Mouse (Mus musculus) bone marrow macrophage, adult 2 months (primary cell): ENCODE data around the gene Ly6g6d.

Source experiments
- CTCF ChIP-seq: IDR thresholded peaks from 2 replicates; pipeline ENCODE4 v1.5.1; 2012; ENCODE audit warnings: low read depth, mild to moderate bottlenecking, low read length, moderate library complexity
- POLR2A ChIP-seq: IDR thresholded peaks from 2 replicates; pipeline ENCODE4 v1.6.1; 2012; ENCODE audit warnings: mild to moderate bottlenecking, low read depth, low read length, borderline replicate concordance

- TF ChIP-seq CTCF (peak; percentile 65), POLR2A (no peak)
Observed at GRCm38 (mm10) chr17:35058911-35059892, 18.7 kb downstream of the Ly6g6d start, which contains the start of gene Ddah2.
